Mouse (Mus musculus) gastrocnemius, postnatal 25 days (tissue): ENCODE data around the gene Pnma1. TPM values are rescaled to one million over a fixed set of nuclear protein-coding genes. Genes with fewer than 3 reads are reported as not detected.
A peak's percentile ranks its signal among the peaks of the same experiment; 100 is the strongest.

Experiments used
- DNase-seq: peaks from one replicate; pipeline ENCODE4 v3.0.0; 2022
- total RNA-seq, 2 experiments: library from RNA; stranded (reverse); gene quantifications; 1 replicate in 1 of 2; 2 replicates in 1 of 2; pipeline ENCODE4 v1.2.3; 2021

The Pnma1 gene
- total RNA-seq, 2 experiments from 2014 or later: 0.10 to 0.24 TPM

- DNase-seq: peak; percentile 71
These were observed 6.7 kb upstream of the Pnma1 start for GRCm38 (mm10) chr12:84154786-84155522.

- DNase-seq: no peak
These were observed 5.1 kb upstream of the Pnma1 start for GRCm38 (mm10) chr12:84153414-84153813.

GRCm38 (mm10) chr12:84152352-84153190, 4.3 kb upstream of the Pnma1 start:
- no peak for DNase-seq

DNA sequence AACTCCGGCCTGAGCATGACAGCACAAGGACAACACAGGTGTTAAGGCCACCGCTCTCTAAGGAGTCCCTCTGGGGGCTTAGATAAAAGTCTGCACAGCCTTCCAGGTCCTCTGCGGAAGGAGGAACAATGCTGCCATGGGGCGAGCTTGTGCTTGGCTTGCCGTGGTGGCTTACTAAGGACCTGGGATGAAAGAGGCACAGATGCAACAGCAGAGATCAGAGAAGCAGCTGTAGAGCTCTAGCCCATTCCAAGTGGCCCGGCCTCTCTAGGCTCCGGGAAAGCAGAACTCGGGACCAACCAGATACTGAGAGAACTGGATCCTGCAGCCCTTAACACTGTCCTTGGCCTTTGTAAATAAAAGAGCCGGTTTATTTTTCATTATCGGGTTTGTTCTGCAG, 3.6 kb upstream of the Pnma1 start:
- no peak for DNase-seq

- no peak for DNase-seq
These were observed 2.7 kb upstream of the Pnma1 start for GRCm38 (mm10) chr12:84150976-84151375.

DNA sequence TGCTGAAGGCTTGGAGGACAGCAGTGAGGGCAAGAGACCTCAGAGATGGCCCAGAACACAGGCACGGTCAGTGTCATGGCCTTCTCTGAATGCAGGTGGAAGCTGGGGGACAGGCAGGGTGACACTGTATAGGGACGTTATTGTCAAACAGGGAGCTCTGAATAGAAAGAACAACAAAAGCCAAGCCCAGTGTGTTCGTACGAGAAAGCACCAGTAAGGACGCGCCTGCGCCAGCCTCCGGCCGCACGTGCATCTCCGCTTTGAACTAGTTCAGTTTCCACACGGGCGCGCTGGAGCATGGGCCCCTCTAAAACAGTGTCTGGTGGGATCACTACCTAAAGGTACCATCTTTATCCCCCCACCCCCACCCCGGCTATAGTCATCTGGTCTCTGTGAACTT, 1.7 kb upstream of the Pnma1 start:
- DNase-seq: no peak

GRCm38 (mm10) chr12:84148622-84149012, 328 bp upstream of the Pnma1 start:
- DNase-seq: no peak

DNA sequence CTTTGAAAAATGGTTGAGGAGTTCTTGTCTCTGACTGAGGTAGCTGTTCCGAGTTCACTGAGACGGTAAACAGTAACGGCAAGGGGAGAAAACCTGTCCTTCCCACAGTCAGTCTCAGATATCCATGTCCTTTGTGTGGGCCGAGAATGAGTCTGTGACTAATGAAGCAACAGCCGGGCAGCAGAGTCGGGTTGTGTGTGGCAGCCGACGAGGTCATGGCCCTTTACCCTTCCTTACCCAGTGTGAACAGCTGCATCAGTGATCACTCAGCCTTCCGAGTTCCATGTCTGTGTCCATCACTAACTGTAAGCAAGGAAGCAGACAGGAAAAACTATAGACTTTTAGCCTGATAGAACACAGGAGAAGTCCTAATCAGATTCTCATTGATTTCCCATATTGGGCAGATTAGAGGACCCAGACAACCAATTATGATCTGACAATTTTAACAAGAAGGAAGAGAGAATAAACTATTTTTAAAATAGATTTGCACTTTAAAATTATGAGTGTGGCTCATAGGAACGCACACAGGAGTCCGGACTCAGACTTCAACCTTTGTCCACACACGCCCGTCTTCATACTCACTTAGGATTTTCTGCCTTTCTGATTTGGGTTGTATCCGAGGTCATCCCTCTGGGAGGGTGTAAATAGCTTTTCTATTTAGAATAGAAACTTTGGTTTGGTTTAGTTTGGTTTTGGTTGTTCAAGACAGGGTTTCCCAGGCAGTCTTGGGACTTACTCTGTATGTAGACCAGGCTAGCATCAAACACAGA, 5.8 kb downstream of the Pnma1 start:
- DNase-seq: no peak

DNA sequence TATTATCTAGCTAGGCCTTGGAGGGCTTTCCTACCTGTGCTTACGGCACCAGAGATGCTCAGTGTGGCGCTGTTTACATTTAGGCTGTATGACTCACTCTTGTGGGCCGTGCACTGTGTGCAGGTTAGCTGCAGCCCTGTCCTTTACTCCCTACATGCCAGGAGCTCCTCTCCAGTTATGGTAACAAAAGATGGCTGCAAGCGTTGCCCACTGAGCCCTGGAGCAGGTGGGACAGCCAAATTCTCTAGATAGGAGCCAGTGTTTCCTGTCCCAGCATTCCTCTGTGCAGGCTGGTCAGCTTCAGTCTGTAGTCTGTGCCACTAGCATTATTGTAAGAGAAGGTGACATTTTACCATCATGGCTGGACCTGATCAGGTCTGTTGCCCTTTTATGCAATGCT, 7.0 kb downstream of the Pnma1 start:
- no peak for DNase-seq

DNA sequence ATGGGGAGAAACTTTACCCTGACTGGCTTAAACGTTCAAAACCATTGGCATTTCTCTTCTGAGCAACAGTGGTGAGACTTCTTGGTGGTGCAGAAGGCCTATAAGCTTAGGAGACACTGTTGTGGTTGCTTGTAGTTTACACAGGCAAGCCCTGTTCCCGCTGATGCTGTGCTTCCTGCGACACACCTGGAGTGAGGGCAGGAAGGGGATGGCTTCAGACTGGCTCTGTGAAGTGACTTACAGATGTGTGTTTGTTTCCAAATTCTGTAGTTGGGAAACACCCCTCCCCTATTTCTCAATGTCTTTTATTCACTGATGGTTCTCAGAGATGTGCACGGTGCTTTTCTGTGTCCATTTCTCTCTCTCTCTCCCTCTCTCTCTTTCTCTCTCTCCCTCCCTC, 8.2 kb downstream of the Pnma1 start:
- DNase-seq: no peak

DNA sequence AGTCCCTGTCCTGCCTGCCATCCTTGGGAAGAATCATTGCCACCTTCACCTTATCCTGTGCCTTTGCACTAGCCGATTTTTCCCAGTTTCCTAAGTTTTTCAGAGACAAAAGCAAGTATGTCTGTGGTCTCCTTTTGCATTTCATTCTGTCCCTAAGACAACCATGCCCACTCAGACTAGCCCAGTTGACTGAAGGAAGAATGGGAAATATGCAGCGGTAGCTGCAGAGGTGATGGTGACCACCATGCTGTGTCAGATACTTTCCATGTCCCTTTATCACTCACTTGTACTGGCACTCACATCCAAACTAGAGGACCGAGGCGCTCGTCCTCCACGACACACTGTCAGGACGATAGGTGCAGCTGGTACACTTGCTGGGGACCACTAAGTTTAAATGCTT, 11.2 kb downstream of the Pnma1 start:
- DNase-seq: no peak

- DNase-seq: no peak
These were observed 16.0 kb downstream of the Pnma1 start for GRCm38 (mm10) chr12:84132265-84132664.

GRCm38 (mm10) chr12:84129931-84130330, 18.4 kb downstream of the Pnma1 start:
- DNase-seq: no peak

- DNase-seq: no peak
These were observed 19.7 kb downstream of the Pnma1 start for GRCm38 (mm10) chr12:84128576-84128975.

DNA sequence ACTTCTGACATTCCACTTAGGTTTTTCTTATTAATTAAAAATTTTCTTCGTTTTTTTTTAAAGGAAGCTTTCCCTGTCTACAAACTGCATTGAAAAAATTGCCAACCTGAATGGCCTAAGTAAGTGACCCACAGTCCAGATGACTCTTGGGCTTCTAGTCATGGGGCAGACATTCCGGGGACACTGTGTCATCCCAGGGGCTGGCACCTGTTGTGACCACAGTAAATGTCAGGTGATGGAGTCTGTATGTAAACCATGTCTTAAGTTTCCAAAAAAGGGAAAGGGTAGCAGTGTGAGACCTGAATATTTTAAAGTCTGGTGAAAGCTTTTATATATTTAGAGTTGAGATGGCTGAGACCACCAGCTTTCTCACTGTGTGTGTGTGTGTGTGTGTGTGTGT, 21.4 kb downstream of the Pnma1 start:
- DNase-seq: no peak

DNA sequence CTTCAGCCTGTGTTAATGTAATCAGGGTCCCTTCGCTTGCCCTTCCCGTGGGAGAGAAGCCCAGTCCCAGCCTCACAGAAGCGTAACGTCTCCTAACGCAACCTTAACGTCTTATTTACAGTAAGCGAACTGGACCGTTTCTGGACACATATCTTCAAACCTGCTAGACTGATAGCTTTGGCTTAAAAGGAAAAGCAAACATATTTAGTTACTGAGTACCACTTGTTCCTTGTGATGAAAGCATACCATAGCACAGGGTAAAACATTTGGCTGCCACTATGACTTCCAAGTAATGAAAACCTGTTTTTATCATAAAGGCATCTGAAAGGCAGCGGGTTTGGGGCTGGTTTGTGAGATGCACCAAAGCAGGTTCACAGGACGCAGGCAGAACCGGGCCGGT, 22.4 kb downstream of the Pnma1 start:
- no peak for DNase-seq

DNA sequence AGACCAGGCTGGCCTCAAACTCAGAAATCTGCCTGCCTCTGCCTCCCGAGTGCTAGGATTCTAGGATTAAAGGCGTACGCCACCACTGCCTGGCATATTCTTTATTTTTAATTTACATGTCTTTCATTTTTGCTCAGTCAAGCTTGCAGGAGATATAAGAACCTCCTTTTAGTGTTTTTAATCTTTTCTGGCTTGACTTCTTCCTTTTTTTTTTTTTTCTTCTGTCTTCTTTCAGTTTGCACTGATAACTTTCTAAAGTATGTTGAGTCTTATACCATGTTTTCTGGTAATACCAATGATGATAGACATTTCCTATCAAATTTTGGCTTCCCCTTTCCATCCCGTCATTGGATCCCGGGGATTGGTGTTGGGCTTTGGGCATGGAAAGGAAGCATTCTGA, 28.7 kb downstream of the Pnma1 start:
- no peak for DNase-seq

GRCm38 (mm10) chr12:84114153-84114994, 33.9 kb downstream of the Pnma1 start, which contains the start of gene Dnal1:
Gene Dnal1 (plus strand): TSS chr12:84114366.
- DNase-seq: peak; percentile 88

DNA sequence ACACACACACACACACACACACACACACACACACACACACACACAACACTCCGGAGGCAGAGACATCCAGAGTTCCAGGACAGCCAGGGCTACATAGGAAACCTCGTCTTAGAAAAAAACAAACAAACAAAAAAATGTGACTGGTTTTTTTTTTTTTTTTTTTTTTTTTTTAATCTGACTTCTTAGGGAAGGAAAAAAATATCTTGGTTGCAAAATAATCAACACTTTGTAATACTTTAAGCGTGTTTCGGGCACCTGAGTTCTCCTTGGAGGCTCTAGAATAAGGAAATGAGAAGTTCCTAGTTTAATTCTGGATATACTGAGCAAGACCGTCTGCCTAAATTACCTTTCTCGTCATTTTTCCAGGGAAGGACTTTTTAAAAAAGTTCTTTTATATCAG, 34.6 kb downstream of the Pnma1 start:
- no peak for DNase-seq

DNA sequence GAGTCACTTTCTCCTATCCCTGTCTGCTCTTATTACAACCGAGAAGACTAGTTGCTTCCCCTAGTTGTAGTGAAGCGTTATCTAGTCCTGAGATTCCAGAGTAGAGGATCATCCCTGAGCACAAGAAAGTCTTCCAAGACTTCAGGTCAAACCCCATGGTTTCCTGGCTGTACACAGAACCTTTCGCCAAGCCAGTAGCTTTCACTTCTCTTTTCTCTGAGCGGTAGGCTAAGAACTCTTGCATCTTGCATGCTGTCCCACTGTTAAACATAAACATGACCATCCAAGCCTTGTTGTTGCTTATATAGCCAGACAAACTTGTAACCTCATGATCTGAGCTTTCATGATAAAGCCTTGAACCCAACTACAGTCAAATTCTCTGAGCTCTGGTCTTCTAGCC, 37.5 kb downstream of the Pnma1 start:
- DNase-seq: no peak

- DNase-seq: no peak
These were observed 38.4 kb downstream of the Pnma1 start for GRCm38 (mm10) chr12:84109924-84110323.

DNA sequence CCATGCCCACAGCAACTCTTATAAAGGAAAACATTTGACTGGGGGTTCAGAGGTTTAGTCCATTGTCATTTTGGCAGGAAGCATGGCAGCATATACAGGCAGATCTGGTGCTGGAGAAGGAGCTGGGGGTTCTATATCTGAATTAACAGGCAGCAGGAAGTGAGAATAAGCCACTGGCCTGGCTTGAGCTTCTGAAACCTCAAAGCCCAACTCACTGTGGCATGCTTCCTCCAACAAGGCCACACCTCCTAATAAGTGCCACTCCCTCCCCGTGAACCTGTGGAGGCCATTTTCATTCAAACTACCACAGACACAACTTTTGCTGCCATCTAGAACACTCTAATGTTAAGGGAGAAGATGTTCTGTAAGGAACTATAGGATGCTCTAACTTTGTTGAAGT, 40.6 kb downstream of the Pnma1 start:
- DNase-seq: no peak
